Comparison of ENCODE assay signal across 1 mouse cellular context in genomic region chr6:113483100-113483615, GRCm38 (mm10).
TF ChIP-seq lines count a peak whose summit lies in the region.

Creld1 (plus strand) TSS chr6:113483297.

TF ChIP-seq in MEL, 35 proteins besides CTCF, POLR2A, EP300 and RAD21 (continued from another document):
- TF ChIP-seq USF1 (IDR thresholded peaks at IDR 0.05; ENCODE audit: low read depth, low read length) (peak; percentile 59), MEF2A (IDR thresholded peaks at IDR 0.05; ENCODE audit: extremely low read depth, insufficient replicate concordance, low read depth, low read length, poor library complexity, severe bottlenecking) (0 out of 2 replicates have a peak, but pooled peaks have one; percentile 31), MAX (IDR thresholded peaks at IDR 0.05; ENCODE audit: low read length) (peak; percentile 47; the same call in 1 of the 2 replicates), ELF1 (IDR thresholded peaks at IDR 0.05; ENCODE audit: low read depth, low read length) (peak; percentile 45; the same call in 1 of the 2 replicates), USF2 (IDR thresholded peaks at IDR 0.05; ENCODE audit: borderline replicate concordance in 1 of 2, insufficient read depth in 1 of 2, low read depth in 1 of 2, low read length in 2 of 2) (no peak), MYC (IDR thresholded peaks at IDR 0.05; ENCODE audit: low read depth, low read length) (no peak), MYB (IDR thresholded peaks at IDR 0.05; ENCODE audit: low read depth, low read length) (no peak), CHD2 (IDR thresholded peaks at IDR 0.05; ENCODE audit: low read length) (no peak), TBP (IDR thresholded peaks at IDR 0.05; ENCODE audit: low read depth, low read length) (peak; percentile 96)
